Comparison of ENCODE assay signal across 1 mouse cellular context in the genomic region with DNA sequence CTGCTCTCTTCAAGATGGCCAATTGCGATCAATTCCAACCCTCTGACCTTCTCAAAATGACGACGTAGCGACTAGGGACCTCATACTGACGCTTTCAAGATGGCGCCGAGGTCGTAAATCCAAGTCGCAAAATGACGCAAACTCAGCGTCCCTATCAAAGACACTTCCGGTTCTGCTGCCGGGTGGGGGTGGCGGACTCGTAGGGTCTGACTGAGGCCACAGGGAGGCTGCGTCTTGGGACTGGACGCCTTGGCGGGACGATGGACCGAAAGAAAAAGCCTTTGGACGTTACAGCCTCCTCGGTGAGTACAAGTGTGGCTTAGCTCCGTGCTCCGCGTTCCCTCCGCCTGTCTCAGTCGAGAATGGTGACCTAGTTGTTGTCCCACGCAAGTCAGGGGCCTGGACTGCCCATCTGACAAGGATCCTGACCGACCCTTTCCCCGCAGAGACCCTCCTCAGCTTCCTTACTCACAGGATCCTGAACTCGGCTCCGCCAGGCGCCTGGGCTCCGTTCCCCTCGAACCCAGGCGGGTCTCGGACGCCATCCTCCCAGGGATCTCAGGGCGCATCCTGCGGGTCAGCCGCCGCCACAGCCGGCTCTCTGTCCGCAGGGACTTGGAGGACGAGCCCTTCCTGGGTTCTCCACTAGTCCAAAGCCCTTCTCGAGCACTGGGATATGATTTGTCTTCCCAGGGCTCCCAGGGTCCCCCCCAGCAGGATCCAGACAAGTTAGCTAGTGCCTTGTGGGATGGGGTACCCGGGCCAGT.
A peak's percentile ranks its signal among the peaks of the same experiment; 100 is the strongest.
TF ChIP-seq lines count a peak whose summit lies in the region.

A gene (plus strand): TSS at position 169 of the 767 bp plus-strand sequence.

TF ChIP-seq in MEL, 35 proteins besides CTCF, POLR2A, EP300 and RAD21 (continued from another document):
- peak; percentile 68 for TF ChIP-seq CHD2 (IDR thresholded peaks at IDR 0.05; ENCODE audit: low read length)
- TF ChIP-seq MYC (IDR thresholded peaks at IDR 0.05; ENCODE audit: low read depth, low read length) = 0 out of 2 replicates have a peak, but pooled peaks have one; percentile 69
- peak; percentile 98 for TF ChIP-seq KAT2A (conservative IDR thresholded peaks at IDR 0.05; ENCODE audit: low read depth, low read length)
- TF ChIP-seq TCF12 (IDR thresholded peaks at IDR 0.05; ENCODE audit: low read depth, low read length) = peak; percentile 78
